Mouse (Mus musculus): ENCODE data around the gene Pde6g.

Gene Pde6g

DNA sequence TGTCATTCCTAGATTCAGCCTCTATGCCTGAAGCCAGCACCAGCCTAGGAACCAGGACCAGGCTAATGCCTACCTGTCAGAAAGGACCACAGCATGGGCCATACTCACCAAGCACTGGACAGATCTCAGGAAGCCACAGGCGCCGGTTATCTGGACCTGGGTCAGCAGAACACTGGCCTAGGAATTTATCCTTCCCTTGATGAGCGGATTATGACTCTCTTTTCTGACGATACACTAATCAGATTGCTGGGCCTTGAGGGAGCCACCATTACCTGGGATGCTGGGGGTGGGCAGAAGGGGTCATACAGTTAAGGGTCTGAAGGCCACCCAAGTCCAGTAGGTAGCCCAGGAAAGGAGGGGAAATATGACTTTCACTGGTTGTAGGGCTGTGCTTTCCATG, at the start of gene Pde6g:
TSS of gene Pde6g (minus strand) at position 195 of the 400 bp plus-strand sequence.
- in situ Hi-C loops (cut with MboI, MseI) = no loop called here

DNA sequence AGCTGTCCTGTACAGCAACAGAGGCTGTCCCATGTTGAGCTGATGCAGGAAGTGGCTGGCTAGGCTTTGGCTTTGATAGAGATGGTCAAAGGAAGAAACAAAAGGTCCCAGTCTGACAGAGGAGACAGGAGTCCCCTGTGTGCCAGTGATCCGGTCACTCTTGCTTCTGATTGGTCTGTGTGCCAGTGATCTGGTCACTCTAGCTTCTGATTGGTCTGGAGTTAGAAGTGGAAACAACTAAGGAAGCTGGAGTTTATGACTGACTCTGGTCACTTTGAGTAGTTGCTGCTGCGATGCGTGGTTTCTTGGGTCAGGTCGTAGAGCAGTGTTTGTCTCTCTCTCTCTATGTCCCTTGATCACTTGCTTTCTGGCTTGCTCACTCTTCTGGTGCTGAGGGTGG, 48.4 kb upstream of the Pde6g start:
- in situ Hi-C loops (cut with MboI, MseI) = no loop called here

GRCm38 (mm10) chr11:120501018-120501417, 47.7 kb upstream of the Pde6g start:
- in situ Hi-C loops (cut with MboI, MseI) = no loop called here

GRCm38 (mm10) chr11:120500357-120500756, 47.1 kb upstream of the Pde6g start:
- in situ Hi-C loops (cut with MboI, MseI) = no loop called here

- in situ Hi-C loops (cut with MboI, MseI) = no loop called here
Observed at GRCm38 (mm10) chr11:120499894-120500293, 46.6 kb upstream of the Pde6g start.

DNA sequence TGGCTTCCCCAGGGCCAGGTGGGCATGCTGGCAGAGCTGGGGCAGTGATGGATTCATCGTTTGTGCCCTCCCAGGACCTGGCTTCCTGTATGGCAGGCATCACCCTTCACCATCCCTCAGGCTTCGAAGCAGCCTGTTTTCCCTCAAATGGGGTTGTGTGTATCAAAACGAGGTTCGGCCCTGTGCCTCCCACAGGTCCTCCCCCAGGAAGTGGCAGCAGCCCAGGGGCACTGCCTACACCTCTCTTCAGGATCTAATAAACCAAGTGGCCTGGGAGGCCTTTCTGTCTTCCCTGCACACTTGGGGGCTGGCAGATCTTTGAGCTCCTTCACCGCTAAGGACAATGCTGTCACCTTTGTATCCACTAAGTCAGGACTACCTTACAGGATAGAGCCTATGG, 45.6 kb upstream of the Pde6g start:
- in situ Hi-C loops (cut with MboI, MseI) = no loop called here

DNA sequence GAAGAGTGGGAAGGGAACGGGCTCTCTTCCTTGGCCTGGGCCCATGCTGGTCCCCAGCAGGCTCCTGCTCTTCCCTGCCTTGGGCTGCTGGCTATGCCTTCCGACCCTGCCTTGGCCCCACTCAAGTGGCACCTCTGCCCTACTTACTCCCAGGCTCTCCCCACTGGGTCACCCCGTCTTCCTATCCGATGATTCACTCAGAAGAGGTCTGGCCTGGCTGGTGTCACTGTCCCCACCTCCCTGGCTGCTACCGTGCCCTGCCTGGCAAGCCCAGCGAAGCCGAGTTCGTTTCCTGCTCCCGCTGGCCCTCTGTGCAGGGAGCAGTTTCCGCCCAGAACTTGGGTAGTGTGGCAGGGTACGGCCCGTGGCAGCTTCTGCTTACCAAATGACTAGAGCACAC, 44.9 kb upstream of the Pde6g start:
- in situ Hi-C loops (cut with MboI, MseI) = no loop called here

DNA sequence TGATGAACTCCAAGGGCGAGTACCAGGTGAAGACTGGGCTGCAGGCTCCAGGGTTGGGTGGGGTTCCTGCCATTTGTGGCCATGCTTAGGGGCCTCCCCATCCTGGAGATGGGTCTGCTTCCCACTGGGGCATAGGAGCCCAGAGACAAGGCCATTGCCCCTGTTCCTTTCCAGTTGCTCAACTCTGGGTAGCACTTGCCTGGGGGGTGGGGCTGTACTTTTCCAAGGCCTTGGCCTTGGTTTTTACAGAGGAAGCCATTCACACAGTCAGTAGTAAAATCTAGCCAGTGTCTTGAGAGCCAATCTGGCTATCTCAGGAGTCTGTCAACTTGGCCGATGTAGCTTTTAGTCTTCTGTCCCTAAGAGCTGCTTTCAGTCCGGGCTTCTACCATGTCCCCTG, 44.1 kb upstream of the Pde6g start:
- in situ Hi-C loops (cut with MboI, MseI) = no loop called here

- in situ Hi-C loops (cut with MboI, MseI) = no loop called here
Observed at GRCm38 (mm10) chr11:120493911-120494310, 40.6 kb upstream of the Pde6g start.

- in situ Hi-C loops (cut with MboI, MseI) = no loop called here
Observed at GRCm38 (mm10) chr11:120493351-120493750, 40.1 kb upstream of the Pde6g start.

- in situ Hi-C loops (cut with MboI, MseI) = no loop called here
Observed at GRCm38 (mm10) chr11:120492878-120493203, 39.5 kb upstream of the Pde6g start.

DNA sequence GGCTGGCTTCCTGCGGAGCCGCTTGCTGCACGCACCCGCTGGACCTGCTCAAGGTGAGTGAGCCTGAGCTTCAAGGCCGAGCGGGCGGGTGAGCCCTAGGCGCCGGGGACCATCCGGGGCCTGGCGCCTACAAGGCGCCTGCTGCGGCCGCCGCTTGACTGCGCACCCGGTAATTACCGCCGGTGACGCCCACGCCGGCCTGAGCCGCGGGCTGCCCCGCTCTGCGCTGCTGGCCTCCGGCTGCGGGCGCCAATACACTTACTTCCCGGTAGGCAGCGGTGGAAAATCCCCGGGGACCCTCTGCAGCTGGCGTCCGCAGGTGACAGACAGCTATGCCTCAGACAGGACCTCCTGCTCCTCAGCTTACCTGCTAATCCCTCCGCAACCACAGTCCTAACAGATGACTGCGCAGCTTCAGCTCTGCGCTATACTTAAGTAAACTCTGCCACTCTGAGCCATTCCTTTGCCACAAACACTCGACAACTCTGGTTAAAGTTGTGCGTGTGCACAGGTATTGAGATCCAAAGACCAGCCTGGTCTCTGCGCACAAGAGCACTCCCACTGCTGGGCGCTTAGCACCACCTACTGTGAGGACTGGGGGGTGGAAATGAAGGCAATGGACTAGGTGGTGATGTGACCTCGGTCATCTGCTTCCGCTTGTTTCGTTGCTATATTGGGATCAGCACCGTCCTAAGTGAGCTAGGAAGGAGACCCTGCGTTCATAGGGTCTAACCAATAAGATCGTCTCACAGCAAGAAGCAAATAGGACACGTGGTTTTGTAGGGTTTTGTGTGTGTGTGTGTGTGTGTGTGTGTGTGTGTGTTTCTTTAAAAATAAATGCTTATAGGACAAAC, 39.0 kb upstream of the Pde6g start:
- in situ Hi-C loops (cut with MboI, MseI) = no loop called here

DNA sequence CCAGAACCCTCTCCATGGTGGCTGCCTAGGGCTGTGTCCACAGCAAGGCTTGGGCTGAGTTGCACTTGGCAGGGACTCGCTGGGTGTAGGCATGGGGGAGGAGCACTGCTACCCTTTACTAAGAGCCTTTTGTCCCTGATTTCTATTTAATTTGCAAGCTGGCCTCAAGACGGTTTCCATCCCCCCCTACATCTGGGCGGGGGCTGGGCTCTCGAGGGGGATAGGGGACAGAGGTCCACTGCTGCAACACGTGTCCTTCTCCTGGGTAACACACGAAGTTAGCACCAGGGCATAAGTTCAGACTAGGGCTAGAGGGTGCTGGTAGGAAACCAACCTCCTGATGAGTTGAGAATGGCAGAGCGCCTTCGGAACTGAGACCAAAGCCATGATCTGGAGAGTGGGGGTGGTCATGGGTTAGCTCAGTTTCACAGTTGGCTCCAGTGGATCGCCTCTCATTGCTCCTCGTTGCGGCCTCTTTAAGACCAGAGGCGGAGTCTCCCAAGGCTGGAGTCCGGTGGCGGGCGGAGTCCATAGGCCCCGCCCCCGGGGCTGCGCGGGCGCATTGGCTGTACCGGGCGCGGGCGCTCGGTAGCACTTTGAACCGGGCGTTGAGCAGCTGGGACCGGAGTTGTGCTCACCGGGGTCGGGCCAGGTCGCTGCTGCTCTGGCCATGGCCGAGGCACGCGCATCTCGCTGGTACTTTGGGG, 38.2 kb upstream of the Pde6g start, which contains the start of gene Slc25a10:
TSS of gene Slc25a10 (plus strand) at position 524 of the 707 bp plus-strand sequence.
- in situ Hi-C loops (cut with MboI, MseI) = no loop called here

GRCm38 (mm10) chr11:120490291-120491046, 37.2 kb upstream of the Pde6g start:
- in situ Hi-C loops (cut with MboI, MseI) = no loop called here

DNA sequence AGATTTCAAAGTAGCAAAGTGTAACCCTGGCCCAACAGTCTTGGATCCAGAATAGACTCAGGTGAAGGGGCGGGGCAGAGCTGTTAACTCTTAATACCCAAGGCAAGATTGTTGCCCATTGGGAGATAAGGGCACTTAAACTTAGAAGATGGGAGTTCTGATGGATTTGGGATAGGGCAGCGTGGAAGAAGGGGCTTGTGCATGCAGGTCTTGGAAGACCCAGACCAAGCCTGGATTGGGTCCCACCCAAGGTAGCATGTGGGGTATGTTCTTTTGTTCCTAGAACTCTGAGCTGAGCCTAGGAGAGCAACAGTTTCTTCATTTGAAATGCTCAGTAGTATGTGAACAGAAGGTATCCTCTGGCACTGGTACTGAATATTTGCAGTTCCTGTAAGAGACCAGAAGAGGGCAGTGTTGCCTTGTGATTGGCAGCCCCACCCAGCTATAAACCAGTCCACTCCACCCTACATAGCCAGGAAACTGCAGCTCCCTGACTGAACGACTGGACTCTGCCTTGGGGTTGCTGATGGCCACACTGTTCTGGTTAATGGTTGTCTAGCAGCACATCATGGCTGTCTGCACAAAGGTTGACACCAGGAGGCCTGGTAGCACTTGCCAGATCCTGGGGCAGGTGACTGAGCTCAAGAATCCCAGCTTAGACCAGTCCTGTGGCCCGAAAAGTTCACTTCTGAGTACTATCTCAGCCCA, 35.9 kb upstream of the Pde6g start:
- in situ Hi-C loops (cut with MboI, MseI) = no loop called here

DNA sequence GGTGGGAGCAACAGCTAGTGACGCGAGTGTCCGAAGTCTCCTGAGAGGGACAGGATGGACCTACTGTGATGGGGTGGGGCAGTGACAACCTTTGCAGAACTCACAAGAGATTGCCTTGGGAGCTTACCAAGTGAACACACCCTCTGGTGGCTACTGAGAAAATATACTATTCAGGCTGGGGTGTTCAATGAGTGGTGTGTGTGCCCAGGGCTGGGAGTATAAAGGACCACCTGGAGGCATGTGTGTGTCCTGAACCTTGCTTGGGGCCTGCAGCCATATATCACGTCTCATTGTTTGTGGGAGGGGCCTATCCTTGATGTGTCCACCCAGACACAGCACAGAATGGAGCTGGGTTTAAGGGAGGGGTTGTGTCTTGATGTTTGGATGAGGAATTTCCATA, 35.2 kb upstream of the Pde6g start:
- in situ Hi-C loops (cut with MboI, MseI) = no loop called here

DNA sequence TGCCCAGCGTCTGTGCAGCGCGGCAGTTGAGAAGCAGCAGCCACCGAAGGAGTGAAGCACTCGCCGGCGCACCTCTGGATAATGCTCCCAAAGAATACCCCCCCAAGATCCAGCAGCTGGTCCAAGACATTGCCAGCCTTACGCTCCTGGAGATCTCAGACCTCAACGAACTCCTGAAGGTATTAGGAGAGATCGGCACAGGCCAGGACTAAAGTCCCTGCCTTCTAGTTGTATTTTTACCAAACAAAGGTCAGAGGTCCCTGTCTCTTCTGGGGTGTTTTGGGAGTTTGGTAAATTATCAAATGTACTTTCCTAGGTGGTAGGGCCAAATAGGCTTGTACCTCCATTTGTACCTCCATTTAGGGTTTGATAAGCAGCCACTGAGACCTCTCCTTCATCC, 32.0 kb upstream of the Pde6g start:
- in situ Hi-C loops (cut with MboI, MseI) = no loop called here

DNA sequence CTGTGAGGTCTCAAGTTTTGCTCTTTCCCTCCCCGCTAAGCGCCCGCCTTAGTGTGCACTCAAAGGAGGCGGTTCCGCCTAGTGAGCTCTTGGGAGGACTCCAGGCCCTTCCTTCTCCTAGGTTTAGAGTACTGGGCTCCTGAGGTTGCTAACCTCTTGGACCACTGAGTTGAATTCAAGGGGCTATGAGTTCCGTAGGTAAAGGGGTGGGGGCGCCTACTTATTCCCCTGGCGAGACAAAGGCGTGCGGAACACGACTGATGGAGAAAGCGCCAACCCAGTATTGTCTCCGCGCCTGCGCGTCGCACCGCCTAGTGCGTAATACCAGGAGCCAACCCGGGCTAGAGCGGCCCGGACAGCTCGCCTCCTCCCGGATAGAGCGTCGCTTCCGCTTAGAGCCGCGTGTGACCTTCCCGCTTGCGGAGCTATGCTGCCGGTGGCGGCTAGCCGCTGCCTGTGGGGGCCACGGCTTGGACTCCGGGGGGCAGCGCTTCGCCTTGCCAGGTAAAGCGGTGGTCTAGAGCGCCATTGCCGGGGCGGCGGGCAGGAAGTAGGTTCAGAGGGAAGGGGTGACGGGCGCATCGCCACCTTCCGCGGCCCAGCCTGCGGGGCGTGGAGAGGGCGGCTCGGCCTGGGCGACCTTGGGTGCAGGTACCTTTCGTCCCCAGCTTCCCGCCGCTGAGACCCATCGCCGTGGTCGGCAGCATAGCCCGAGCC, 31.1 kb upstream of the Pde6g start, which contains the start of gene Mrpl12:
TSS of gene Mrpl12 (plus strand) at position 349 of the 717 bp plus-strand sequence.
- in situ Hi-C loops (cut with MboI, MseI) = no loop called here

DNA sequence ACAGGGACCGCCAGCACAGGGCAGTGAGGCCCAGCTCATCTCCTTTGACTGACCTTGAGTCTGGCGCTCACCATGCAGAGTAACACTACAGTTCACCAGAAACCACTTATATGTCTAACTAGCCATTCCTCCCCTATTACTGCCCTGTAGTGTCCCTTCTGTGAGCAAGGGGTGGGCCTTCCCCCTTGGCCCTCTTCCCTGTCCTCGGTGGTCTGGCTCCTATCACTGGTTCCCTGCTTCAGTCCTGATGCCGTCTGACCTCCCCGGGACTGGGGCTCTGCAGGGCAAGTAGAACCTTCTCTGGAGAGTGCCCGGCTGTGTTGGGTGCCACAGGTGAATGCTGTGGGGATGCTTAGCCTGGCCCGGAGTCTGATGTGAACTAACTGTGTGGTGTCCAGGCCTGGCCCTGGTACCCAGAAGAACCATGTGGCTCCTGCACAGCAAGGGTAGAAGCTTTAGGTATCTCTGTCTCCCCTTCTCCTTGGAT, 30.2 kb upstream of the Pde6g start:
- in situ Hi-C loops (cut with MboI, MseI) = no loop called here

GRCm38 (mm10) chr11:120472052-120472451, 18.8 kb upstream of the Pde6g start:
- in situ Hi-C loops (cut with MboI, MseI) = no loop called here

- in situ Hi-C loops (cut with MboI, MseI) = no loop called here
Observed at GRCm38 (mm10) chr11:120467736-120468092, 14.4 kb upstream of the Pde6g start.

Measured in T-helper 2 cell (primary cell).